Mouse (Mus musculus) small intestine, adult 2 months (tissue): ENCODE measurements around the gene Sim1.

ENCODE experiments used
- CTCF ChIP-seq: fragments of 200-500 bp; IDR thresholded peaks from 2 replicates; pipeline ENCODE4 v1.5.1; 2012; ENCODE audit warnings: low read depth, mild to moderate bottlenecking, control low read depth, inconsistent platforms, low read length, moderate library complexity, mixed read lengths; ENCODE audit not compliant: insufficient replicate concordance, insufficient read length; ENCODE audit errors: extremely low read depth
- POLR2A ChIP-seq: fragments of 200-500 bp; IDR thresholded peaks from 2 replicates; pipeline ENCODE4 v1.6.1; 2012; ENCODE audit warnings: low read depth, mild to moderate bottlenecking, control low read depth, inconsistent platforms, low read length, moderate library complexity

- TF ChIP-seq POLR2A (no peak), CTCF (no peak)
Observed at GRCm38 (mm10) chr10:50897530-50898471, 3.2 kb downstream of the Sim1 start.
